Mouse (Mus musculus) bone marrow, adult 2 months (tissue): ENCODE data around the gene Pwwp2a.

Source experiments
- CTCF ChIP-seq: fragments of 200-500 bp; IDR thresholded peaks from 2 replicates; pipeline ENCODE4 v1.5.1; 2011; ENCODE audit warnings: low read length, control low read depth; ENCODE audit not compliant: control insufficient read depth, insufficient read depth
- POLR2A ChIP-seq: fragments of 200-500 bp; IDR thresholded peaks from 2 replicates; pipeline ENCODE4 v1.6.1; 2011; ENCODE audit warnings: low read depth, mild to moderate bottlenecking, control low read depth, low read length, borderline replicate concordance; ENCODE audit not compliant: control insufficient read depth

DNA sequence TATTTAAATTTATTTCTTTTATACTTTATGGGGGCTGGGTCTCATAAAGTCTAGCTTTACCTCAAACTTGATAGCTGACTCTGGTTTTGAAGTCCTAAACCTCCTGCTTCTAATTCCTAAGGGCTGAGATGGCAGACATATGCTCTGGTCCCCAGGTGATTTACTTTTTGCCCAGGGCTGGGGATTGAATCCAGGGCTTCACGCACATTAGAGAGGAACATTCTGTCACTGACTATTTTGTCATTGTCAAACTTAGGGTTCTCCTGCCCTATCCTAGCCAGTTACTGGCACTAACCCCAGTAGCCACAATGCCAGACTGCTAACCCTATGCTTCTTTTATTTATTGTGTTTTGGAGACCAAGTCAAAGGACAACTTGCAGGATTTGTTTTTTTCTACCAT lies 7.1 kb downstream of the Pwwp2a start:
- TF ChIP-seq POLR2A (no peak), CTCF (no peak)
